Mouse (Mus musculus): Measurements from ENCODE around the gene Spata18.

- TF ChIP-seq POLR2A (IDR thresholded peaks at IDR 0.05; ENCODE audit: insufficient read depth, low read depth, low read length) (no peak), CTCF (IDR thresholded peaks at IDR 0.05; ENCODE audit: insufficient read depth, low read depth, low read length) (no peak)
Measured at GRCm38 (mm10) chr5:73705290-73705689, 54.1 kb downstream of the Spata18 start.

All from olfactory bulb, adult 2 months (tissue).